Mouse (Mus musculus) retina, postnatal 7 days (tissue): ENCODE measurements around the gene Slc24a2.

Experiments
- DNase-seq: peaks from one replicate; pipeline ENCODE4 v3.0.0-alpha.2; 2012; ENCODE audit warnings: low read depth, low spot score

Slc24a2 gene

GRCm38 (mm10) chr4:87119758-87120157 is 110.5 kb downstream of the Slc24a2 start:
- DNase-seq, result no peak

DNA sequence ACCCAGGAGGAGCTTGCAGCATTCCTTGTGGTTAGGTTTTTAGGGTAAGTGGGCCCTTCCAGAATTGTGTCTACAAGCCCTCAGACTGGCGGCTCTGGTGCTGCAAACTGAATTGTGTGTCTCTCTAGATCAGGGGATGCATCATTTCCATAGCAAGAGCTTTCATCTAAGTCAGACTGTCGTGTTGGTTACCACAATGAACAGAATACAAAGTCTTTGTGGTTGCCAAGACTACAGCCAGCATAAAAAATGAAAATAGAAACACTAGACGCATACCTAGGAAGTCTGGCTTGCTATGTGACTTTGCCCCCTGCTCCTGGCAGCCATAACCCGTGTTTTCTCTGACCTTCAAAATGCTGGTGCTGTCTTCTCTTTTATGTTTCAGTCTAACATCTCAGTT is 114.6 kb downstream of the Slc24a2 start:
- no peak for DNase-seq

GRCm38 (mm10) chr4:87109331-87110059 is 120.8 kb downstream of the Slc24a2 start:
- no peak for DNase-seq

DNA sequence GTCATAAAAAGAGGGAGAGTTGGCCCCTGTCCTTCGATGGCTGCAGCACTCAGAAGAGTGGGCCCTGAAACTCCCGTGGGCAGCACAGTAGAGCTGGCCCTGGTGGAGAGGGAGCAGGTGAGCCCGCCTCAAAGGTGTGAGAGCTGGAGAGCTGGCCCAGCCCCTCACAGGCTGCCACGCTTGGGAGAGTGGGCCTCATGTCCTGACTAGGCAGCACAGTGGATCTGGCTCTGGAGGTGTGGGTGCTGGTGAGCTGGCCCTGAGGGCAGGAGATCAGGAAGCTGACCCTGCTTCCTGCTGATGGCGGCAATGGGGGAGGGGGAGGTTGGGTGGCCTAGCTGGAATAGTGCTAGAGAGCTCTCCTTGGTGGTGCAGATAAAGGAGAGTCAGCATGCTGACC is 129.3 kb downstream of the Slc24a2 start:
- no peak for DNase-seq

GRCm38 (mm10) chr4:87096186-87096585 is 134.1 kb downstream of the Slc24a2 start:
- DNase-seq, result no peak

DNA sequence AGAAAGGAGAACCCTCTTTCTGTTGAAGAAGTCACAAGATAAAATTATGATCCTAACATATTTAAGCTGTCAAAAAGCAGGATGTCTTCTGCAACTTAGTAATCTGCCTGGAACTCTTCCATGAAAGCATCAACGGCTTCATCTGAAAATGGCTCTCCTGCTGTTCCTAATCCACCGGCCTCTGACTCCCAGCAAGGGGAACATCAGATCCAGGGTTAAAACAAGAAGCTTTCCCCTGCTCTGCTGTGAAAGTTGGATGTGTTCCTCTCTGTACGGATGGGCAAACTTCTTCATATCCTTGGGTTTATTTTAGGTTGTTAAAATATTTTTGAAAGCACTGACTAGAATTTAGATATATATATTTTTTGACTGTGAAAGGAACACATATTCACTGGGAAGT is 136.7 kb downstream of the Slc24a2 start:
- no peak for DNase-seq

GRCm38 (mm10) chr4:87090841-87091240 is 139.4 kb downstream of the Slc24a2 start:
- no peak for DNase-seq

- no peak for DNase-seq
Observed at GRCm38 (mm10) chr4:87088713-87089112, 141.6 kb downstream of the Slc24a2 start.

DNA sequence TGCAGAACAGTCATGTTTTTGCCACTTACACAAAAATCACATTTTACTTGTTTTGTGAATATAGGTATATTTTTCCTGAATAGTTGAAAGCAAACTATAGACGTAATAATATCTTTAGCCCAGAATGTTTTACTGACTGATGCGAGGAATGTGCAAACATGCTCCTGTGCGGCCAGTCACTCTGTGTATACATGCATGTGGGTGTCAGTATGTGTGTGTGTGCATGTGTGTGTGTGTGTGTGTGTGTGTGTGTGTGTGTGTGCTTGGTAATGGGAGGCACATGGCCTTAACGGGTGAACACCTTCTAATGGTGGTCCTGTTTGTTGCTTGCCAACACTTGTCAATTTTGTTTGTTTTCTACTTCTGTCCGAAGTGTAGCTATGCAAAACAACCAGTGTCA is 142.7 kb downstream of the Slc24a2 start:
- DNase-seq, result no peak

DNA sequence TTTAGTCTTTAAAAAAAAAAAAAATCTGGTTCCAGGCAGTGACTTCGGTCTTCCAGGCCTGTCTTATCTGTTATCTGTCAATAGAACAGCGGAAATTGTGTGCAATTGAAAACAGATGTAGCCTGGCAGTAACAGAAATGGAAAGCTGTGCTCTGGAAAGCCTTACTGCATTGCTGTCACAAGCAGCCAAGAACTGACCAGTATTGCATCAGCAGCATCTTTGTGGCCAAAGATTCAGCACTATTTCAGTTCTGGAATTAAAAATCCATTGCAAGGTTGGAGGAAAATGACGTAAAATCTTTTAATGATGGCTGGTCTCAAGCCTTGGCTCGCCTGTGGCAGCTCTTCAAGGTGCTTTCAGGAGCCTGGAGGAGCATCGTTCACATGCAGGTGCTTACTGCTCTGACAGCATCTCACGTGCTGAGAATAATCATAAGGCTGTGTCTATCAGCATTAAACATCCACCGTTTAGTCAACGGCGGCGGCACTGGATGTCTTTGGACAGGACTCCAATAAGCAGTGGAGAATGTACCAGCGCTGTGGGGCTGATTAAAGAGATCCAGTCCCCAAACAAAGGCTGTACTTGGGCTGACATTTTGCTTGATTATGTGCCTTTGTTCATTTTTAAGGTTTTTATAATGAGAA is 143.2 kb downstream of the Slc24a2 start:
- DNase-seq, result no peak

DNA sequence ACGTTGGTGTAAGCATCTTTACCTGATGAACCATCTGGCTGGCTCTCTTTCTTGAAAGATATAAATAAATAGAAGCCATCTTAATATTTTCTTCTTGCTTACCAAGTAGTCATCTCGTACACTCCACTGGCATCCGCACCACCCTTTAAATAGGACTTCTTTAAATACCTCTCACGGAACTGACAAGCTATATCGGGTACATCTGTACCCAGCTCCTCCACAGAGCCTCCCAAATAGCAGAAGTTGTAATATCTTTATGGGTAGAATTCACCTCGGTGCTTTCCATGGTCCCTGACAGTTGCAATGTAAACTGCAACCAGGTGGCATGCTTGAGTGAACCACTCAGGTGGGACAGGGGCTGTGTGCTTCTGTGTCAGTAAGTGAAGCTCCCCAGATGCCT is 149.0 kb downstream of the Slc24a2 start:
- no peak for DNase-seq

DNA sequence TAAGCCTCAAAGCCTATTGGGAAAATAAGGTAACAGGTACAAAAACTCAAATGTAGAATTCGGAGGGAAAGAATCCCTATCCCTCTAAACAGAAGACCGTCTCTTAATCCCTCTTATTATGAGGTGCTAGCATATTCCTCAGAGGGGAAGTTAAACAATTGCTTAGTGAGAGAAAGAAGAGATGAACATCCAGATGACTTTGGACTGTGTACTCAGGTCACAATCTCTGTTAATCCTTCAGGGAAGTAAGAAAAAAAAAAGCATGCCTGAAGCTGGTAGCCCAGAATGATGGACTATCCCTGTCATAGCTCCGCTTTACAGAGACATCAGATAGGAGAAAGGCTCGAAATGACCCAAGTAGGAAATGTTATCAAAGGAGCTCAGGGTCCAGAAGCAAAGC is 151.0 kb downstream of the Slc24a2 start:
- no peak for DNase-seq

- DNase-seq, result no peak
Observed at GRCm38 (mm10) chr4:87078726-87079125, 151.6 kb downstream of the Slc24a2 start.

DNA sequence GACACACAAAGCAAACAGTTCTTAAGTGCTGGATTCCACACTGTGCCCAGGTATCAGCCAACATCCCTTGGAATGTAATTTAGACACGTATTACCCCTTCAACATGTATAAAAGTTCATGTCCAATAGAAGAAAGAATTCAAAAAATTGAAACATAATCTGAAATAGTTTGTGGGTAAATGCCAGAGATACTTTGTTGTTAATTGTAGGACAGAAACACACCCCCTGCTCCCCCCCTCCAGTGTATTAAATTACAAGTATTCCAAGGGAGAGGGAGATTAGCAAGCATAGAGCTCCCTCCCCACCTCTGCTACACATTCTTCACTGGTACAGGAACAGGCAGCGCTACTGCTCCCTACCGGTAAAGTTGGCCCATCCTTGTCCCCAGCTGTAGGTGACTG is 154.5 kb downstream of the Slc24a2 start:
- no peak for DNase-seq

DNA sequence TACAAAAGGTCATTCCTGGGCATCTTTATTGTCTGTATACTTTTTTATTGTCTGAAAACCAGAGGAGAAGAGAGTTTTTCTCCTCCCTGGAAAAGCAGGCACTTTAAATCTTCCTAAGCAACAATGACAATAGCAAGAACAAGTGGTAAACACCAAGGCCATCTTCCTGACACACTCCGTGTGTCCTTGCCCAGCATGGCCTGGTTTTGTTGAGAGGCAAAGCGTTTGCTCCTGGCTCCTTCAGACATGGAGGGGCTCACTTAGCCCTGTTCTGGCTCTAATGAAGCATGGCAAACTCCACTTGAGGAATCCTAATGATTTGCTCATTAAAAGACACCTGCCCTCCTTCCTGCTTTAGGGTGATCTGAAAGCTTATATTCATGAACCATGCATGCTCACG is 162.2 kb downstream of the Slc24a2 start:
- DNase-seq, result no peak

DNA sequence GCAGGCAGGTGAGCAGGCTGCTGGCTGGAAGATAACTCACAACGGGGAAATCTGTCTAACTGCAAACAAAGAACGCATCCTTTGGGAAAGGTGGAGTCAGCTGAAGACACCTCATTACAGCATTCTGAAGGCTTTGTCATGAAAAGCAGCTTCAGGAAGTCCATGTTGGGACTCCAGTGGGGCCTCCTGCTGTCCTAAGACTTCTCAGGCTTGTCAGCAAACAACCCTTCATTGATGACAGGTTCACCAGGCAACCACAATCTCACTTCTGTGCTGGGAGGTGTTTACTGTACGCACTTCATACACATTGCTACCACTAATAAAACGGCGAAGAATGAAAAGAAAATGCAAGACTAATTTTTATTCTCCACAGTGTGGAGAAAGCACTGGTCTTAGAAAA is 165.1 kb downstream of the Slc24a2 start:
- DNase-seq, result no peak

GRCm38 (mm10) chr4:87064561-87064960 is 165.7 kb downstream of the Slc24a2 start:
- no peak for DNase-seq

- no peak for DNase-seq
Observed at GRCm38 (mm10) chr4:87062771-87063253, 167.5 kb downstream of the Slc24a2 start.

DNA sequence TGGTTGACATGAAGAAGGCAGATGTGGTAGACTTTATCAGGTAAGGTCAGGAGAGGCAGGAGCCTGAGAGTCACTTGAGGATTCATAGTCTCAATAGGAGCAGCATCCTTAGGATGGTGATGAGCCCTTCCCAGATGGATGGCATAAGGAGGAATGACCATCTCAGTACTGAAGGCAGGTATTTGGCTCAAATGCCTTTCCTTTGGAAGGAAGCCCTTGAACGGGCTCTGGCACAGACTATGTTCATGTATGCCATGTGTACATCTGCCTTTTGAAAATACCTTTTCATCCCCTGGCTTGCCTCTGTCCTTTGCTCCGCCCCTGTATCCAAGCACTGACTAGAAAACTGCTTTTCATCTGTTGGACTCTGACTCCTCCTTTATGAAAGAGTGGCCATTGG is 168.6 kb downstream of the Slc24a2 start:
- DNase-seq, result no peak

- no peak for DNase-seq
Observed at GRCm38 (mm10) chr4:87057572-87057971, 172.7 kb downstream of the Slc24a2 start.

DNA sequence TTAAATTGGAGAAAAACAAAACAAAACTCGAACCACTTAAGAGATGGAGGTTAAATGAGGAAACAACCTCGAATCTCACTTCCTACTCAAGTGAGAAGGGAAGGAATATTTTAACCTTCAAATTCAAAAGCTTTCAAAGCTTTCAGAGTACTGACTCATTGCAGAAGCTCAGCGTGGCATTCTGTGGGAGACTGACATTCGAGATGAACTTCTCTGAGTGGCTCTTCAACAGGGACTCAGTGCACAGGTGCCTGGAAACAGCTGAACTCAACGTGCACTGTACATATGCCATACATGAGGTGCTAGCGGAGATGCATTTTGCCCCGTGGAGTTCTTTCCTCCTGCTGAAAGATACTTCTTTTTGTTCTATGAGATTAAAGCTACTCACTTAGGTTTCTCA is 174.5 kb downstream of the Slc24a2 start:
- no peak for DNase-seq

DNA sequence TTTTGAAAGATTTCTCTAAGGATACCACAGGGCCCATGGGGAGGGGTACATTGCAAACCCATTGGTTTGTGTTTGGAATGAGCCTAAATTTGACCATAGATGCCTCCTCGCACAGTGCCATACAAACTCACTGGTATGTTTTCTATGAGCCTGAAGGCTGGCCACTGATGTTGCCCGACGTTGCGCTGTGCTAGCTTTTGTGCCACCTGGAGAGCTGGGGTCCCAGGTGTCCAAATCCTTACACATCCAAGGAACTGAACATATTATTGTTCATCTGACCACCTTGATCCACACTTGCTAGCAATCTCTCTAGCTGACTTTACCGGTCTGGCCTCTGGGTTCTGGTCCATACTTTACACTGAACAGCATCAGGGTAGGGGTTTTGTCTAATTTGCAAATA is 177.4 kb downstream of the Slc24a2 start:
- no peak for DNase-seq

GRCm38 (mm10) chr4:87049061-87049460 is 181.2 kb downstream of the Slc24a2 start:
- no peak for DNase-seq
